Mouse (Mus musculus) CH12.LX (cell line): ENCODE results near the gene Rtkn2. TPM values are rescaled to one million over a fixed set of nuclear protein-coding genes. Genes with fewer than 3 reads are reported as not detected.
A peak's percentile ranks its signal among the peaks of the same experiment; 100 is the strongest.

Experiments
- DNase-seq: peaks from one replicate; pipeline ENCODE4 v3.0.0-alpha.2; 2013; ENCODE audit errors: extremely low read depth
- H3K27ac ChIP-seq: 2 replicates; pipeline ENCODE4 v1.5.1; 2012; ENCODE audit warnings: low read depth, mild to moderate bottlenecking, control low read depth, moderate library complexity; ENCODE audit not compliant: insufficient read depth
- H3K27me3 ChIP-seq: replicated peaks from 2 replicates; pipeline ENCODE3; 2012; ENCODE audit warnings: inconsistent platforms
- H3K36me3 ChIP-seq, 2 experiments: replicated peaks in 1 of 2; 2 replicates each; pipeline versions ENCODE3 to v1.6.1; 2012; ENCODE audit warnings: inconsistent platforms in 1 of 2, low read length in 1 of 2, mild to moderate bottlenecking in 1 of 2, mixed read lengths in 1 of 2, moderate library complexity in 1 of 2; ENCODE audit not compliant: control insufficient read depth in 1 of 2, insufficient read depth in 1 of 2
- H3K4me1 ChIP-seq, 2 experiments: 2 replicates each; pipeline ENCODE4 v1.6.1; 2012; ENCODE audit warnings: inconsistent platforms in 1 of 2, moderate library complexity in 1 of 2; ENCODE audit not compliant: insufficient read depth in 2 of 2, control insufficient read depth in 1 of 2
- H3K4me2 ChIP-seq: 2 replicates; pipeline ENCODE4 v1.6.1; 2012; ENCODE audit warnings: low read depth, mild to moderate bottlenecking, control low read depth; ENCODE audit not compliant: poor library complexity, insufficient read depth, severe bottlenecking
- H3K4me3 ChIP-seq, 3 experiments: fragments of 150-350 bp in 1 of 3; sonication (generic) in 1 of 3; replicated peaks in 1 of 3; 2 replicates each; pipeline versions ENCODE3 to v1.5.1; 2011 to 2012; ENCODE audit warnings: low read depth in 2 of 3, low read length in 2 of 3, mild to moderate bottlenecking in 2 of 3, moderate library complexity in 2 of 3, control low read depth in 1 of 3, improper control_type of control experiment in 1 of 3, inconsistent platforms in 1 of 3, mixed read lengths in 1 of 3; ENCODE audit not compliant: poor library complexity in 1 of 3
- H3K79me2 ChIP-seq: replicated peaks from 2 replicates; pipeline ENCODE4 v1.6.1; 2012; ENCODE audit warnings: mild to moderate bottlenecking, moderate library complexity; ENCODE audit not compliant: control insufficient read depth, poor library complexity, insufficient read depth, severe bottlenecking; ENCODE audit errors: extremely low read depth
- H3K9ac ChIP-seq: 2 replicates; pipeline ENCODE4 v1.6.1; 2012; ENCODE audit warnings: low read depth, mild to moderate bottlenecking, control low read depth, moderate library complexity; ENCODE audit not compliant: insufficient read depth
- H3K9me3 ChIP-seq: replicated peaks from 2 replicates; pipeline ENCODE3; 2012; ENCODE audit warnings: low read length, inconsistent platforms, mixed read lengths
- BHLHE40 ChIP-seq: IDR thresholded peaks from 2 replicates; pipeline ENCODE4 v1.6.1; 2011; ENCODE audit warnings: mild to moderate bottlenecking, low read depth, low read length, improper control_type of control experiment
- CHD1 ChIP-seq: IDR thresholded peaks from 2 replicates; pipeline ENCODE4 v1.6.1; 2012; ENCODE audit warnings: low read depth, low read length, improper control_type of control experiment, inconsistent platforms
- CHD2 ChIP-seq: IDR thresholded peaks from 2 replicates; pipeline ENCODE4 v1.6.1; 2011; ENCODE audit warnings: low read length, improper control_type of control experiment
- CTCF ChIP-seq, 2 experiments: IDR thresholded peaks in 1 of 2; conservative IDR thresholded peaks in 1 of 2; 2 replicates each; pipeline ENCODE4 v1.5.1; 2011 to 2012; ENCODE audit warnings: low read depth in 2 of 2, low read length in 2 of 2, improper control_type of control experiment in 1 of 2, inconsistent platforms in 1 of 2, mild to moderate bottlenecking in 1 of 2, moderate library complexity in 1 of 2
- E2F4 ChIP-seq: IDR thresholded peaks from 2 replicates; pipeline ENCODE4 v1.6.1; 2011; ENCODE audit warnings: low read depth, low read length, improper control_type of control experiment; ENCODE audit not compliant: insufficient replicate concordance
- ELF1 ChIP-seq: IDR thresholded peaks from 2 replicates; pipeline ENCODE4 v1.6.1; 2014; ENCODE audit warnings: low read depth, mild to moderate bottlenecking, inconsistent platforms, low read length, improper control_type of control experiment
- EP300 ChIP-seq: IDR thresholded peaks from 2 replicates; pipeline ENCODE4 v1.6.1; 2011; ENCODE audit warnings: low read length, improper control_type of control experiment
- ETS1 ChIP-seq: conservative IDR thresholded peaks from 2 replicates; pipeline ENCODE4 v1.6.1; 2012; ENCODE audit warnings: low read depth, mild to moderate bottlenecking, inconsistent platforms, low read length, improper control_type of control experiment, moderate library complexity
- GABPA ChIP-seq: IDR thresholded peaks from 2 replicates; pipeline ENCODE4 v1.6.1; 2012; ENCODE audit warnings: low read depth, low read length, improper control_type of control experiment, inconsistent platforms; ENCODE audit not compliant: insufficient replicate concordance
- HCFC1 ChIP-seq: IDR thresholded peaks from 2 replicates; pipeline ENCODE4 v1.6.1; 2012; ENCODE audit warnings: low read depth, mild to moderate bottlenecking, inconsistent platforms, low read length, improper control_type of control experiment
- IRF4 ChIP-seq: IDR thresholded peaks from 2 replicates; pipeline ENCODE4 v1.6.1; 2014; ENCODE audit warnings: low read depth, mild to moderate bottlenecking, inconsistent platforms, low read length, improper control_type of control experiment
- JUN ChIP-seq: IDR thresholded peaks from 2 replicates; pipeline ENCODE4 v1.6.1; 2011; ENCODE audit warnings: low read depth, mild to moderate bottlenecking, low read length, improper control_type of control experiment, moderate library complexity; ENCODE audit not compliant: insufficient read depth
- JUND ChIP-seq: conservative IDR thresholded peaks from 2 replicates; pipeline ENCODE4 v1.6.1; 2011; ENCODE audit warnings: low read depth, low read length, improper control_type of control experiment
- KAT2A ChIP-seq: IDR thresholded peaks from 2 replicates; pipeline ENCODE4 v1.6.1; 2012; ENCODE audit warnings: low read length, improper control_type of control experiment, inconsistent platforms; ENCODE audit not compliant: insufficient replicate concordance
- MAFK ChIP-seq: IDR thresholded peaks from 2 replicates; pipeline ENCODE4 v1.6.1; 2011; ENCODE audit warnings: low read length, improper control_type of control experiment; ENCODE audit not compliant: insufficient replicate concordance
- MAX ChIP-seq: IDR thresholded peaks from 2 replicates; pipeline ENCODE4 v1.6.1; 2011; ENCODE audit warnings: low read length, improper control_type of control experiment
- MAZ ChIP-seq: IDR thresholded peaks from 2 replicates; pipeline ENCODE4 v1.6.1; 2012; ENCODE audit warnings: low read depth, mild to moderate bottlenecking, inconsistent platforms, low read length, improper control_type of control experiment, moderate library complexity
- MEF2A ChIP-seq: IDR thresholded peaks from 2 replicates; pipeline ENCODE4 v1.6.1; 2014; ENCODE audit warnings: low read depth, mild to moderate bottlenecking, inconsistent platforms, low read length, improper control_type of control experiment, borderline replicate concordance
- MXI1 ChIP-seq: IDR thresholded peaks from 2 replicates; pipeline ENCODE4 v1.6.1; 2011; ENCODE audit warnings: mild to moderate bottlenecking, low read depth, low read length, improper control_type of control experiment
- MYC ChIP-seq: IDR thresholded peaks from 2 replicates; pipeline ENCODE4 v1.6.1; 2011; ENCODE audit warnings: low read depth, mild to moderate bottlenecking, improper control_type of control experiment, low read length
- NELFE ChIP-seq: IDR thresholded peaks from 2 replicates; pipeline ENCODE4 v1.6.1; 2011; ENCODE audit warnings: low read depth, low read length, improper control_type of control experiment
- NRF1 ChIP-seq: IDR thresholded peaks from 2 replicates; pipeline ENCODE4 v1.6.1; 2014; ENCODE audit warnings: low read depth, mild to moderate bottlenecking, inconsistent platforms, low read length, improper control_type of control experiment, moderate library complexity
- PAX5 ChIP-seq: IDR thresholded peaks from 2 replicates; pipeline ENCODE4 v1.6.1; 2012; ENCODE audit warnings: low read length, inconsistent platforms, mixed read lengths
- POLR2A ChIP-seq: IDR thresholded peaks from 2 replicates; pipeline ENCODE4 v1.6.1; 2011; ENCODE audit warnings: low read depth, mild to moderate bottlenecking, improper control_type of control experiment, low read length
- POLR2AphosphoS2 ChIP-seq: IDR thresholded peaks from 2 replicates; pipeline ENCODE4 v1.6.1; 2011; ENCODE audit warnings: low read depth, low read length, improper control_type of control experiment
- RAD21 ChIP-seq: IDR thresholded peaks from 2 replicates; pipeline ENCODE4 v1.6.1; 2011; ENCODE audit warnings: low read depth, mild to moderate bottlenecking, low read length, improper control_type of control experiment, moderate library complexity
- RCOR1 ChIP-seq: conservative IDR thresholded peaks from 2 replicates; pipeline ENCODE4 v1.6.1; 2012; ENCODE audit warnings: low read depth, mild to moderate bottlenecking, inconsistent platforms, low read length, improper control_type of control experiment
- SIN3A ChIP-seq: IDR thresholded peaks from 2 replicates; pipeline ENCODE4 v1.6.1; 2012; ENCODE audit warnings: low read length, improper control_type of control experiment, inconsistent platforms
- SMC3 ChIP-seq: IDR thresholded peaks from 2 replicates; pipeline ENCODE4 v1.6.1; 2011; ENCODE audit warnings: low read depth, low read length, improper control_type of control experiment
- TBP ChIP-seq: conservative IDR thresholded peaks from 2 replicates; pipeline ENCODE4 v1.6.1; 2011; ENCODE audit warnings: low read depth, low read length, improper control_type of control experiment
- TCF12 ChIP-seq: IDR thresholded peaks from 2 replicates; pipeline ENCODE4 v1.6.1; 2014; ENCODE audit warnings: low read depth, mild to moderate bottlenecking, inconsistent platforms, low read length, improper control_type of control experiment
- UBTF ChIP-seq: IDR thresholded peaks from 2 replicates; pipeline ENCODE4 v1.6.1; 2012; ENCODE audit warnings: low read depth, mild to moderate bottlenecking, inconsistent platforms, low read length, improper control_type of control experiment, moderate library complexity
- USF1 ChIP-seq: IDR thresholded peaks from 2 replicates; pipeline ENCODE4 v1.6.1; 2014; ENCODE audit warnings: low read depth, mild to moderate bottlenecking, inconsistent platforms, low read length, improper control_type of control experiment
- USF2 ChIP-seq: conservative IDR thresholded peaks from 2 replicates; pipeline ENCODE4 v1.6.1; 2011; ENCODE audit warnings: low read depth, low read length, improper control_type of control experiment
- ZC3H11A ChIP-seq: IDR thresholded peaks from 2 replicates; pipeline ENCODE4 v1.6.1; 2012; ENCODE audit warnings: low read depth, mild to moderate bottlenecking, inconsistent platforms, low read length, improper control_type of control experiment
- ZKSCAN1 ChIP-seq: IDR thresholded peaks from 2 replicates; pipeline ENCODE4 v1.6.1; 2012; ENCODE audit warnings: low read depth, inconsistent platforms, low read length, improper control_type of control experiment, borderline replicate concordance
- ZMIZ1 ChIP-seq: IDR thresholded peaks from 2 replicates; pipeline ENCODE4 v1.6.1; 2012; ENCODE audit warnings: low read depth, mild to moderate bottlenecking, inconsistent platforms, low read length, improper control_type of control experiment
- ZNF384 ChIP-seq: IDR thresholded peaks from 2 replicates; pipeline ENCODE4 v1.6.1; 2012; ENCODE audit warnings: low read depth, low read length, improper control_type of control experiment, inconsistent platforms
- dilution Hi-C: fragments of 300-500 bp; cut with MboI; formaldehyde crosslinking; loops from 2 replicates; pipeline ENCODE4 v1.14.3; 2020; ENCODE audit warnings: low sequenced_read_pairs; ENCODE audit not compliant: extremely low pct_unique_long_range_greater_than_20kb, extremely low pct_ligation_motif_present
- in situ Hi-C: fragments of 300-500 bp; cut with MboI; formaldehyde crosslinking; loops from 3 replicates; pipeline ENCODE4 v1.14.3; 2019; ENCODE audit warnings: low sequenced_read_pairs, low pct_ligation_motif_present, low pct_unique_long_range_greater_than_20kb, mixed read lengths
- polyA plus RNA-seq: library from polyadenylated mRNA; unstranded; fragments of >175 nt; gene quantifications from 2 replicates; pipeline ENCODE4 v1.2.1, GENCODE M21; 2012; ENCODE audit warnings: low read depth; ENCODE audit not compliant: insufficient read length
- total RNA-seq, 2 experiments: library from RNA; depleted of rRNA; stranded (reverse); fragments of 300-350 nt in 1 of 2; fragments of >200 nt in 1 of 2; gene quantifications; 2 replicates each; pipeline ENCODE4 v1.2.3; 2012 to 2014

The Rtkn2 gene
- total and polyA plus RNA-seq, 3 experiments, result 0.59 to 0.93 (median 0.59) TPM

GRCm38 (mm10) chr10:68040394-68040793 lies 61.0 kb downstream of the Rtkn2 start:
- dilution Hi-C loops (no loop called here), in situ Hi-C loops (no loop called here)
- H3K4me1 ChIP-seq, result peaks cover 9 to 29% of the 10 kb centered on the region in 2 experiments; a peak in 3 of 4 replicates
- DNase-seq, result no peak
- peak overlapping the region in 1 of 3 experiments; percentile 2 for H3K4me3 ChIP-seq
- no peak overlapping the region; the same call in 1 of the 2 replicates for H3K9ac ChIP-seq
- H3K4me2 ChIP-seq, result no peak overlapping the region
- TF ChIP-seq GABPA (no peak), RCOR1 (peak; percentile 4; the same call in 1 of the 2 replicates), MAX (0 out of 2 replicates have a peak, but pooled peaks have one; percentile 6), MYC (0 out of 2 replicates have a peak, but pooled peaks have one; percentile 5), RAD21 (no peak), EP300 (no peak), TBP (no peak), NRF1 (no peak), USF1 (no peak), MAZ (0 out of 2 replicates have a peak, but pooled peaks have one; percentile 13), ZC3H11A (no peak), USF2 (no peak), SMC3 (no peak), ZMIZ1 (no peak), POLR2AphosphoS2 (no peak), IRF4 (peak; percentile 66; the same call in 1 of the 2 replicates), MXI1 (no peak), E2F4 (no peak), HCFC1 (no peak), CHD2 (no peak), TCF12 (peak; percentile 72), MAFK (no peak), JUND (no peak), MEF2A (no peak), ELF1 (0 out of 2 replicates have a peak, but pooled peaks have one; percentile 3), NELFE (no peak), ZNF384 (no peak), ZKSCAN1 (no peak), BHLHE40 (0 out of 2 replicates have a peak, but pooled peaks have one; percentile 46), SIN3A (no peak), PAX5 (no peak), JUN (no peak), CTCF (conservative IDR thresholded peaks at IDR 0.05 in 1 of 2, IDR thresholded peaks at IDR 0.05 in 1 of 2; ENCODE audit: low read depth in 2 of 2, low read length in 2 of 2) (no peak), POLR2A (no peak), KAT2A (no peak), UBTF (no peak), CHD1 (no peak), ETS1 (no peak)
- no peaks in the 10 kb centered on the region for H3K36me3 ChIP-seq
- H3K79me2 ChIP-seq, result no peaks in the 10 kb centered on the region
- H3K27me3 ChIP-seq, result no peaks in the 10 kb centered on the region
- H3K9me3 ChIP-seq, result no peaks in the 10 kb centered on the region
- H3K27ac ChIP-seq, result no peak overlapping the region
